Mouse (Mus musculus) stomach, embryonic 15.5 days (tissue): ENCODE measurements at regions not wholly inside any gene's neighbourhood (a gene's known extent, or its start where the extent isn't known, plus 50 kb on each side); places are given as distances from the start of the nearest gene placed in this dataset.
A peak's percentile ranks its signal among the peaks of the same experiment; 100 is the strongest.

ENCODE experiments used
- ATAC-seq: fragments of 200-750 bp; cut with Nextera tagmentation; 2 replicates; pipeline ENCODE4 v1.8.0; 2017; ENCODE audit warnings: low read depth, moderate number of reproducible peaks, moderate TSS enrichment; ENCODE audit not compliant: insufficient read depth, low FRiP score
- H3K27ac ChIP-seq: fragments of 300-500 bp; sonication (generic); 2 replicates; pipeline ENCODE4 v1.5.1; 2015; ENCODE audit warnings: mild to moderate bottlenecking, inconsistent platforms
- H3K27me3 ChIP-seq: fragments of 300-500 bp; sonication (generic); replicated peaks from 2 replicates; pipeline ENCODE4 v1.6.1; 2015; ENCODE audit warnings: inconsistent platforms
- H3K36me3 ChIP-seq: fragments of 300-500 bp; sonication (generic); 2 replicates; pipeline ENCODE4 v1.6.1; 2015; ENCODE audit warnings: inconsistent platforms
- H3K4me1 ChIP-seq: fragments of 300-500 bp; sonication (generic); 2 replicates; pipeline ENCODE4 v1.6.1; 2015; ENCODE audit warnings: inconsistent platforms
- H3K4me2 ChIP-seq: fragments of 300-500 bp; sonication (generic); 2 replicates; pipeline ENCODE4 v1.6.1; 2015; ENCODE audit warnings: mild to moderate bottlenecking, inconsistent platforms
- H3K4me3 ChIP-seq: fragments of 300-500 bp; sonication (generic); replicated peaks from 2 replicates; pipeline ENCODE4 v1.5.1; 2015; ENCODE audit warnings: inconsistent platforms
- H3K9ac ChIP-seq: fragments of 300-500 bp; sonication (generic); 2 replicates; pipeline ENCODE4 v1.6.1; 2015; ENCODE audit warnings: inconsistent platforms
- H3K9me3 ChIP-seq: fragments of 300-500 bp; sonication (generic); 2 replicates; pipeline ENCODE4 v1.6.1; 2016; ENCODE audit warnings: inconsistent platforms
- WGBS: fragments of 180-500 bp; shearing (Covaris S2); methylation state at CpG from one replicate; pipeline ENCODE4 v1.1.7; 2015; 5-methylcytosine and 5-hydroxymethylcytosine counted together

- no peaks in the 10 kb centered on the region for H3K27me3 ChIP-seq
- H3K36me3 ChIP-seq: no peaks in the 10 kb centered on the region
- ATAC-seq: no peak
- H3K4me2 ChIP-seq: no peak overlapping the region
- H3K27ac ChIP-seq: no peak overlapping the region
- H3K9ac ChIP-seq: no peak overlapping the region
- 89% methylated on average over 3 of the region's 3 CpGs for WGBS
- no peaks in the 10 kb centered on the region for H3K9me3 ChIP-seq
- H3K4me1 ChIP-seq: no peaks in the 10 kb centered on the region
- H3K4me3 ChIP-seq: no peak overlapping the region
Measured at GRCm38 (mm10) chr2:45541394-45541793, 424.2 kb upstream of the Zeb2 start.

- Histone ChIP-seq H3K27me3 (no peaks in the 10 kb centered on the region), H3K4me3 (no peak overlapping the region), H3K9me3 (no peaks in the 10 kb centered on the region), H3K36me3 (no peaks in the 10 kb centered on the region), H3K27ac (no peak overlapping the region), H3K4me1 (no peaks in the 10 kb centered on the region), H3K9ac (no peak overlapping the region), H3K4me2 (no peak overlapping the region)
- WGBS: 79% methylated on average over 12 of the region's 12 CpGs
- no peak for ATAC-seq
Measured at GRCm38 (mm10) chr2:45538950-45539349, 421.8 kb upstream of the Zeb2 start.

- no peak for ATAC-seq
- Histone ChIP-seq H3K4me1 (no peaks in the 10 kb centered on the region), H3K27ac (no peak overlapping the region), H3K27me3 (no peaks in the 10 kb centered on the region), H3K9ac (no peak overlapping the region), H3K36me3 (no peaks in the 10 kb centered on the region), H3K9me3 (no peaks in the 10 kb centered on the region), H3K4me3 (no peak overlapping the region), H3K4me2 (no peak overlapping the region)
- 88% methylated on average over 7 of the region's 7 CpGs for WGBS
Measured at GRCm38 (mm10) chr2:45537722-45538121, 420.5 kb upstream of the Zeb2 start.

GRCm38 (mm10) chr2:45534806-45535205 is 417.6 kb upstream of the Zeb2 start:
- H3K4me2 ChIP-seq: no peak overlapping the region
- H3K36me3 ChIP-seq: no peaks in the 10 kb centered on the region
- no peak overlapping the region for H3K9ac ChIP-seq
- no peak overlapping the region for H3K27ac ChIP-seq
- ATAC-seq: no peak
- WGBS: 57% methylated on average over 5 of the region's 5 CpGs
- no peak overlapping the region for H3K4me3 ChIP-seq
- H3K27me3 ChIP-seq: no peaks in the 10 kb centered on the region
- H3K4me1 ChIP-seq: no peaks in the 10 kb centered on the region
- no peaks in the 10 kb centered on the region for H3K9me3 ChIP-seq

- H3K4me1 ChIP-seq: no peaks in the 10 kb centered on the region
- no peak overlapping the region for H3K4me3 ChIP-seq
- H3K27ac ChIP-seq: no peak overlapping the region
- H3K36me3 ChIP-seq: no peaks in the 10 kb centered on the region
- WGBS: 65% methylated on average over 5 of the region's 5 CpGs
- no peaks in the 10 kb centered on the region for H3K9me3 ChIP-seq
- ATAC-seq: no peak
- H3K4me2 ChIP-seq: no peak overlapping the region
- H3K9ac ChIP-seq: no peak overlapping the region
- no peaks in the 10 kb centered on the region for H3K27me3 ChIP-seq
Measured at GRCm38 (mm10) chr2:45522310-45522709, 405.1 kb upstream of the Zeb2 start.

- H3K4me3 ChIP-seq: no peak overlapping the region
- H3K27me3 ChIP-seq: no peaks in the 10 kb centered on the region
- no peaks in the 10 kb centered on the region for H3K4me1 ChIP-seq
- H3K27ac ChIP-seq: no peak overlapping the region
- ATAC-seq: no peak
- WGBS: 35% methylated on average over 4 of the region's 4 CpGs
- no peaks in the 10 kb centered on the region for H3K9me3 ChIP-seq
- H3K9ac ChIP-seq: no peak overlapping the region
- no peak overlapping the region for H3K4me2 ChIP-seq
- no peaks in the 10 kb centered on the region for H3K36me3 ChIP-seq
Measured at GRCm38 (mm10) chr2:45519550-45520152, 402.5 kb upstream of the Zeb2 start.

GRCm38 (mm10) chr2:45514290-45515180 is 397.3 kb upstream of the Zeb2 start:
- Histone ChIP-seq H3K27ac (peak overlapping the region; percentile 57; the same call in 1 of the 2 replicates), H3K4me2 (no peak overlapping the region), H3K4me1 (no peaks in the 10 kb centered on the region), H3K36me3 (no peaks in the 10 kb centered on the region), H3K27me3 (no peaks in the 10 kb centered on the region), H3K9me3 (no peaks in the 10 kb centered on the region), H3K4me3 (no peak overlapping the region), H3K9ac (no peak overlapping the region)
- WGBS: 24% methylated on average over 4 of the region's 4 CpGs
- ATAC-seq: peak; percentile 43; the same call in 1 of the 2 replicates

- Histone ChIP-seq H3K27me3 (no peaks in the 10 kb centered on the region), H3K27ac (no peak overlapping the region), H3K9me3 (no peaks in the 10 kb centered on the region), H3K4me2 (no peak overlapping the region), H3K36me3 (no peaks in the 10 kb centered on the region), H3K4me3 (no peak overlapping the region), H3K4me1 (no peaks in the 10 kb centered on the region), H3K9ac (no peak overlapping the region)
- ATAC-seq: no peak
Measured at GRCm38 (mm10) chr2:45512852-45513251, 395.7 kb upstream of the Zeb2 start.

- Histone ChIP-seq H3K9me3 (no peaks in the 10 kb centered on the region), H3K4me1 (no peaks in the 10 kb centered on the region), H3K27ac (no peak overlapping the region), H3K4me2 (no peak overlapping the region), H3K9ac (no peak overlapping the region), H3K4me3 (no peak overlapping the region), H3K27me3 (no peaks in the 10 kb centered on the region), H3K36me3 (no peaks in the 10 kb centered on the region)
- WGBS: 86% methylated on average over 3 of the region's 3 CpGs
- ATAC-seq: no peak
Measured at GRCm38 (mm10) chr2:45511791-45512190, 394.6 kb upstream of the Zeb2 start.

- ATAC-seq: no peak
- Histone ChIP-seq H3K4me1 (no peaks in the 10 kb centered on the region), H3K4me2 (no peak overlapping the region), H3K27me3 (no peaks in the 10 kb centered on the region), H3K27ac (no peak overlapping the region), H3K4me3 (no peak overlapping the region), H3K9ac (no peak overlapping the region), H3K9me3 (no peaks in the 10 kb centered on the region), H3K36me3 (no peaks in the 10 kb centered on the region)
- 89% methylated on average over 4 of the region's 4 CpGs for WGBS
Measured at GRCm38 (mm10) chr2:45504468-45504867, 387.3 kb upstream of the Zeb2 start.

- no peaks in the 10 kb centered on the region for H3K36me3 ChIP-seq
- H3K27me3 ChIP-seq: no peaks in the 10 kb centered on the region
- no peak overlapping the region for H3K4me2 ChIP-seq
- H3K9ac ChIP-seq: no peak overlapping the region
- no peak overlapping the region for H3K4me3 ChIP-seq
- H3K9me3 ChIP-seq: no peaks in the 10 kb centered on the region
- WGBS: 82% methylated on average over 2 of the region's 2 CpGs
- no peaks in the 10 kb centered on the region for H3K4me1 ChIP-seq
- no peak overlapping the region for H3K27ac ChIP-seq
- ATAC-seq: no peak
Measured at GRCm38 (mm10) chr2:45493656-45494055, 376.5 kb upstream of the Zeb2 start.

- Histone ChIP-seq H3K9ac (no peak overlapping the region), H3K4me1 (no peaks in the 10 kb centered on the region), H3K27ac (no peak overlapping the region), H3K27me3 (no peaks in the 10 kb centered on the region), H3K4me3 (no peak overlapping the region), H3K4me2 (no peak overlapping the region), H3K9me3 (no peaks in the 10 kb centered on the region), H3K36me3 (no peaks in the 10 kb centered on the region)
- WGBS: 75% methylated on average over 5 of the region's 5 CpGs
- no peak for ATAC-seq
Measured at GRCm38 (mm10) chr2:45486530-45486929, 369.3 kb upstream of the Zeb2 start.
